Mouse (Mus musculus) left cerebral cortex, adult 9 months (tissue): Measurements from ENCODE around the gene Dclk2.
A peak's percentile ranks its signal among the peaks of the same experiment; 100 is the strongest.

ENCODE experiments used
- DNase-seq, 2 experiments: peaks; one replicate each; pipeline ENCODE4 v3.0.0; 2022; ENCODE audit warnings: low spot score in 2 of 2

Gene Dclk2

DNA sequence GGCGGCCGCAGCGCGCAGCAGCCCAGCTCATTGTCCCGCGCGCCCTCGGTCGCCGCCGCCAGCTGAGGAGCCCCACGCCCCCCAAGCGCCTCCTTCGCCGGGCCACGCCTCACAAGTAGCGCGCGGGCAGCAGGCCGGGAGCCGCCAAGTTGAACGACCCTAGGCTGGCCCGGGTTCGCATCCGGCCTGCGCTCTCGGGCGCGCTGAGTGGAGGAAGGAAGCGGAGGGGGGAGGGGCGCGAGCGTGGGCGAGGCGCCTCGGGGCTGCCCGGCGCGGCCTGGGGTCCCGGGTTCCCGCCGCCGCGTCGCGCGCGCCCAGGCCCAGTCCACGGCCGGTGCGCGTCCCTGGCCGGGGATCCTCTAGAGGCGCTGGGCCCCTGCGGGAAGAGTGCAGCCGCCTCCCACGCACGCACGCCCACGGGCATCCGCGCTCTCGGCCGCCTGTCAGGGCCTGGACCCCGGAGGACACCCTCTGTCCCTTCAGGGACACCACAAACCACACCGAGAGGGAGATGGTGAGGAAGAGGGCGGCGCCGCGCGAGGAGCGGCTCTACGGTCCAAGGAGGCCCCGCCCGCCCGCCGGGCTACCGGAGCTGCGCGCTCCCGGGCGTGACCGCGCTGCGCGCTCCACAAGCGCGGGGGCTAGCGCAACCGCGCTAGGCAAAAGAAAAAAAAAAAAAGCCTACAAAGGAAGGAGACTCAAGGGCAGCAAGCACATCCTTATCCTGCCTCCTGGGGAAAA is at the start of gene Dclk2:
Gene Dclk2 (minus strand): TSS at position 510 of the 741 bp plus-strand sequence.
- peak; percentile 50 to 77 for DNase-seq

DNA sequence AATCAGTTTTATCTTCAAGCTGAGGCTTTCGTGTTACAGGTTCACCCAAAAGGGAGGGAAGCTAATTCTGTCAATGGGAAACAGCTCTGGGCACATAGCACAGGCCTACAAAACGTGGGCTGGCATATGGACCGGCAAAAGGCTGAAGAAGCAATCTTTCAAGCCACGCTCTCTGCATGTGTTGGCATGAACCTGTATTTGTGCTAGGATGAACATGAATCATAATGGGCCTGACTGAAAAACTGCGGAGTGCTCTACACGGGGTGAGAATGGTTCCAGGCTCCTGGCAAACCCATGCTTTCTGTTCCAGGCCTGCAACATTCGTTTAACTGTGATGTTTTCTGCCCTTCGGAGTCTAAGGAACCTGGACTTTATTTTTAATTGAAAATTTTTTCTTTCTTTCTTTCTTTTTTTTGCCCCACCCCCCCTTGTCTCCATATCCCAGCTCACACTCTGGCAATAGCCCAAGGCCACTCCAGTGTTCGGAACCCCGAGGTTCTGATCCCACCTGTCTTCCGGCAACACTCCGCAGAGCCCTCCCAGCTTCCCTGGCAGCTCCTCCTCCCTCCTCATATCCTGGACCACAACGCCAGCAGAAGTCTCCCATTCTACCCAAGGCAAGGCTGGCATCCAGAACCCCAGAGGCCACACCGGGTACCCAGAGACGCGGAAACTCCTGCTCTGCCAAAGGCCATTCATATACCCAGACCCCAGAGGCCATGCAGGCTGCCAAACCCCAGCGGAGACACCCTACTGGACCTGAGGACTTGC is 42.2 kb upstream of the Dclk2 start:
- DNase-seq, result no peak

DNA sequence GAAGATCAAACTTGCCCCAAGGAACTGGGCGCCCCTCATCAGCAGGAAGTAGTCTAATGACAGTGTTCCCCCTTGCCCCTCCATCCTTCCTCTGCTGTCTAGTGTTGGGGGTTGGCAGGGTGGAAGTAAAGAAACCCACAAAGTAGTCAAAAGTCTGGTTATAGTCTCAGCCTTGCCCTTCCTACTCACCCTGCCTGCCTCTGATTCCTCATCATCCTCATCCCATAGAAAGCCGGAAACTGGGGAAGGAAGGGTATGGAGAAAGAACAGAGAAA is 40.7 kb upstream of the Dclk2 start:
- no peak for DNase-seq

DNA sequence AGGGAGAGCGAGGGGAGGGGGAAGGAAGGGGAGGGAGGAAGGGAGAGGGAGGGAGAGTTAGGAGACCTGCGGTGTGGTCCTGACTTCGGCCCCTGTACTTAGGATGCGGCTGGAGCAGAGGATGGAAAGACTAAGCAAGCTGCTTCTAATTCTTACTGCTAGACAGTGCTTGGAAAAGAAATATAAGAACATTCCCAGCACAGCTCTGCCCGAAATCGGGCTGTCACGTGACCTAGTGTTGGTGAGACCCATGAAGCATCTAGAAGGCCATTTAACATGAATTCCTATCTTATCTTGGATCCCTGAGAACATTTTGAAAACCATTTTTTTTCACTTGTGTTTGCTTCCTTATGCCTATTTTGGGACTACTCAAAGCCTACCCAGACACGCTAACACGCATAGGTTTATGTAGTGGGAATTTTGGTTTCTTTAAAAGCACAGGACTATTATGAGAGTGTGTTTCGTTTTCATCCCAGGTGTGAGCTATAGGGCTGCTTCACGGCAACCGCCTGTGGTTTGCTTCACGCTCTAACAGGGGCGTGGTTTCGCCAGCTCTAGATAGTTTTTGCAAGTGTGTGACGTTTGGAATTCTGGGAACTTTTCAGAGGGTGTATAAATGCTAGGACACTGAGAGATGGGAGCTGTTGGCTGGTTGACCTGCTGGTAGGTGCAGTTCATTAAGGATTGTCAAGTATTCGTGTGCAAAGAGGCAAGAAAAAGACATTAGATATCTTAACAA is 40.2 kb upstream of the Dclk2 start:
- no peak for DNase-seq

DNA sequence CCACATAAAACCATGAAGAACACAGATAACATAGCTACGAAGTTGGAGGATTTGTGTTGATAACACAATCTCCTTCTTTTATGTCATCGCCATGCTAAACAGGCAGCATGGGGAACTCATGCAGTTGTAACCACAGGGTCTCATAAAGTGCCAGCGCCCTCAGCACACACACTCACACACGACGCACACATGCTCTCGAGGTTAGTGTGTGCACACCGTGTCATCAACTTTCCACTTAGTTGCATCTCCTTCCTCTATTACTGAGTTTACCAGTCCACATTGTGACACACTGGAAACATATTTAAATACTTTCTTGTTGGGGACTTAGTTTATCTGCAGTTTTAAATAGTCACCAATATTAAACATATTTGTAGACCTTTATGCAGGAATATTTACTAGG is 38.4 kb upstream of the Dclk2 start:
- DNase-seq, result no peak

DNA sequence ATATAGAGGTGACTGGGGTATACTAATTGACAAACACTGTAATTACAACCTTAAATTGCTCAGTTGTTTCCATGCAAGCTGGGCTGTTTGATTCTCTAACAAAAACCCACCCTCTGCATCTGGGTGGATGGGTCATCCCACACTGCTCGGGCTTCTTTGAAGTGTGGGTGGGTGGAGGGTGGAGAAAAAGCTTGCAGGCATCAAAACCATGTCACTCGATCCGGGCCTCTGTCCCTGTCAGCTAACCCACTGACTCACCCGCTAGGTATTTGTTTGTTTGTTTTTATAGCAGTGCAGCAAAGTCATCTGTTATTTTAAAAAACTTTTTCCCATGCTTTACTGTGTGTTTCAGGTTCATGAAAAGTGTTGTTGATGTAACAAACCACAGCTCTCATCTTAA is 34.7 kb upstream of the Dclk2 start:
- DNase-seq, result peak in 1 of 2 experiments; percentile 15

DNA sequence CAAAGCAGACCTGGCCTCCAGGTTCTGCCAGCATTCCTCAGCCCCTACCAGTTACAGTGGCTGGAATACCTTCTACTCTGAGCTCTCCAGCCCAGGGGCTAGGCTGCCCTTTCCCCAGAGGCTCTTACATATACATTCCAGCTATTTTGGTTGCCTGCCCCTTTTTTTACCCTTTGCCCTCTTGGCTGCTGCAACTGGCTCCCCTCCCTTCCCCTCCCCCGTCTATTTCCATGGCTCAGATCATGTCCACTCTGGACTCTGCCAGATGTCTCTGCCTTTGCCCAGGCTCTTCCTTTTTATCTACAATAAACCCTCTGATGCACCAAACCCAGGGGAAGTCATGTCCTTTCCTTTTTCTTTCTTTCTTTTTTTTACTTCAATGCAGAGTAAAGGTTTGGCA is 33.9 kb upstream of the Dclk2 start:
- no peak for DNase-seq

DNA sequence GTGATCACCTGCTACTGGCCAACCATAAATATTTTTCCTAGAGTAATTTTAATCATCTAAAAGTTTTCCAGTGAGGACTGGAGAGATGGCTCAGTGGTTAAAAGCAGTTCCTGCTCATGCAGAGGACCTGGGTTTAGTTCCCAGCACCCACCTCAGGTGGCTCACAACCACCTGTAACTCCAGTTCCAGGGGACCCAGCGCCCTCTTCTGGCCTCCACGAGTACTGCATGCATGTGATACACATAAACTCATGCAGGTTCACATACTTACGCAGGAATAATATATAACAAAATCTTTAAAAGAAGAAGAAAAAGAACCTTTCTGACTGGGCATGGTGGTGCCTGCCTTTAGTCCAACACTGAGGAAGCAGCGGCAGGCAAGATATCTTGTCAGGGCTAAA is 33.2 kb upstream of the Dclk2 start:
- DNase-seq, result no peak

DNA sequence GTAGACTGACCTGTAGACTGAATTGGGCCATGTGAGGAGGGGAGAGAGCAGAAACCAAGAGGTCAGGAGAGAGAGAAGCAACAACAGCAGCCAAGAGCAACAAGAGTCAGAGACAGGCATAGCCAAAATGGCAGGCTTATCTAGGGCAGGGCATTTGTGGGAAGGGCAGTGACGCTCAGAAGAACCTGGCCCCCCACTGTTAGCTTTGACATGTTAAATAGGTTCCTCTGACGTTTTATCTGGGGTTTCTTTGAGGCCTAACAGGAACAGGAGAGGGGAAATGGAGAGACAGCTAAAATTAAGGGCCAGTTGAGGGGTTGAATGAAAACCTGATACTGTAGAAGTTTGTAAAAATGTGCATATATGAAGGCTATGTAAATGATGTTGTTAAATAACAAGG is 30.0 kb upstream of the Dclk2 start:
- DNase-seq, result no peak

DNA sequence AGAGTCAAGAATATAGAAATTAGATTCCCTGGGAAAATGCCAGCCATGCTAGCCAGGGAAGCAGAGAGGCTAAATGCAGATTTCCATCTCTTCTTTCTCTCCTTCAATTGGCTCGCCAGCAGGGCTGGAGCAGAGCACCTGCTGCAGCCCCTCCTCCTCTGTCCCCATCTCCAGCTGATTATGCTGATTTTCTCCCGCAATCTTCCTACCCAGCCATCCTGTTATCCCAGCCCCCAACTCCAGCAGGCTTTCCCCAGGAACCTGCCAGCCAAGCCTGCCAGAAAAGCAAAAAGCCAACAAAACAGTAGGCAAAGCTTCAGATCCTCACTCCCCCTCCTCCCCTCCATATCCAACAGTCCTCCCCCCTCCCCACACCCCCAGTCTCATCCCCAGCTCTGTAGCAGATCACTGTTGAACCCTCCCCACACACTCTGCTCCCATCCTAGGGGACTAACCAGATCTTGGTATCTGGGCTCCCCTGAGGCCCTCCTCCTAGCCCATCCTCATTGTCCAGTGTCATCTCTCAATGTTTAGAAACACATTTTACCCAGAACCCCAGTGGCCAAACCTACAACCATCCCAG is 15.7 kb upstream of the Dclk2 start:
- DNase-seq, result peak in 1 of 2 experiments; percentile 34

DNA sequence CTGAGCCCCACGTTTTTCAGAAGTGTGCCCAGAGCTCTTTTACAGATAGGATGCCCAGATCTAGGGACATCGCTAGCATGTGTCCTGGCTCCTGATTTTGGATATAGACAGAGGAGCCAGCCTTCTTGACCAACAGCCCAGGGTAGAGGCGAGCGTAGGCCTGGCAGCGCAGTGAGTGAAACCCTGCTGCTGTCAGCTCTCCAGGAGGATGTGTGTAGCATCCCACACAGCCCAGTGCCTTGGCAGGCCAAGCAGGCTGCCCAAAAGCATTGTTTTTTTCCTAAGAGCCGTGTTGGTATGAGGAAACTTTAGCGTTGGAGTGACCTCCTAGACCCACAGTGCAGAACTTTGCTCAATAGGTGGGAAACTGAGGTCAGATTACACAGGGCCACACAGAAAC is 12.8 kb upstream of the Dclk2 start:
- DNase-seq, result no peak

DNA sequence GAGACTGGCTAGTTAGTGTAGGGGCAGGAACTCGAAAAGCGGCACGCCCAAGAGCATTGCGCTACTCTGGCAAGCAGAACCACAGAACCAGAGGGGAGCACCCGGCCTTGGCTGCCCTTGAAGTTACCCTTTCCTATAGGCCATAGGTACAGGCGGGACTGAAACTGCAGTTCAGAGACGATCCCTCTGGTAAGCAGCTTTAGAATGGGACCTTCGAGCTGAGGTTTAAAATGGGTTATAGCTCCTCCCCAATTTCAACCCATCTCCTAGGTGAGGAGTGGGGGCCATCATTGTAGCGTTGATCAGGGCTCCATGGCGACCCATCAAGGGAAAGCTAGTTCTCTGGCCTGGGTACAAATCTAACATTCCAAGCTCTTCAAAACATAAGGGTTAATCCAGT is 3.0 kb upstream of the Dclk2 start:
- DNase-seq, result no peak

DNA sequence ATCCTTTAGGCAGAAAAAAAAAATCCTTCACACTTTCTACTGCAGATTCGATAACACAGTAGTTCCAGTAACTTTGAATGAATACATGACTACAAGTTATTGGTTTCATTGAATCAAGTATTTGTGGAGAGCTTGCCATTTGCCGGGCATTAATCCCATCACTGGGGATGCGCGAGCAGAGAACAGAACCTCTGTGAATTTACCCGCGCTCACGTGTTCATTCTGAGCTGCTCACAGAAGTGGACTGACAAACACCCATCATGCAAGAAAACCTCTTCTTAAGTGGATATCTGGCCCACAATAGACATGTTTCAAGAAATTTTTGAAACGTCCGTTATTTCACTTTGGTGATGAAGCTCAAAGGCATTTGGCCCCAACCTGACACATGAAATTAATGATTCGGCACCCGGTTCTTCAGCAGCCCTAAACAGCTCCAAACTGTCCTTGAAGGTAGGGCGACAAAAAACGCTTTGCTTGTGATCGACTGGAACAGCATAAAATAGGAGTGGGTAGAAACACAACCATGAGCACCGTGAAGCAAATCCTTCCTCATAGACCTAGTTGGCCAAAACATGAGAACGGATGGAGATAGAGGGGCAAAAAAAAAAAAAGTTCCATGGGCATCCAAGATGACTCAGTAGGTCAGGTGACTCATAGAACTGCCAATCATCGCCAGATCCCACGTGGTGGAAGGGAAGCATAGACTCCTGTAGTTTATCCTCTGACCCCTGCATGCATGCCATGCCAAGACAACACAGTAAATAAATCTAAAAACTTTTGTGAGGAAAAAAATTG is 726 bp upstream of the Dclk2 start:
- DNase-seq, result peak in 1 of 2 experiments; percentile 15

DNA sequence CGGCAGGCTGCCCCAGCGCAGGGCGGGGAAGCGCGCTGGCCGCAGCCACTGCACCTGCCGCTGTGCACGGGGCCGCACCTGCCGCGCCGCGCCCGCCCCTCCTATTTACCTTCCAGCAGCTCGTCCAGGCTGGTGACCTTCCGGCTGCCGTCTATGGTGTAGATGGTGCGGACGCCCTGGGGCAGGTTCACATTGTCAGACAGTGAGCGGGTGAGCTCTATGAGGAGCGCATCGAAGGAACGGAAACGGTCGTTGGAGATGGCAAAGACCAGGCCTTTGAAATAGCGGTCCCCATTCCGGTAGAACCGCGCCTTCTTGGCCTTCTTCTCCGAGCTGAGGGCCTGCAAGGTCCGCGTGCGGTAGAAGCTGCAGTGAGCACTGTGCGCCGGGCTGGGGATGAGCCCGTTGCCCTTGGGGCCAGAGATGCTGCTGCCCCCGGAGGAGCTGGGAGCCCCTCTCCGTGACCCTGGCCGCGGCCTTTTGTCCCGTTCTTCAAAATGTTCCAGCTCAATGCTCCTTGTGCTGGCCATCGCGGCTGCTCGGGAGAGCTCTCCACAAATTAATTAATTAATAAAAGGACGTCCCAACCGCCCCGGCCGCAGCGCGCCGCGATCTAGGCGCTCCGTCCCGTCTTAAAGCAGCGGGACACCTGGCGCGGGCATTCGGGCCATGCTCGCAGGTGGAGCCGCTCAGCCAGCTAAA is 860 bp downstream of the Dclk2 start:
- peak in 1 of 2 experiments; percentile 22 for DNase-seq

DNA sequence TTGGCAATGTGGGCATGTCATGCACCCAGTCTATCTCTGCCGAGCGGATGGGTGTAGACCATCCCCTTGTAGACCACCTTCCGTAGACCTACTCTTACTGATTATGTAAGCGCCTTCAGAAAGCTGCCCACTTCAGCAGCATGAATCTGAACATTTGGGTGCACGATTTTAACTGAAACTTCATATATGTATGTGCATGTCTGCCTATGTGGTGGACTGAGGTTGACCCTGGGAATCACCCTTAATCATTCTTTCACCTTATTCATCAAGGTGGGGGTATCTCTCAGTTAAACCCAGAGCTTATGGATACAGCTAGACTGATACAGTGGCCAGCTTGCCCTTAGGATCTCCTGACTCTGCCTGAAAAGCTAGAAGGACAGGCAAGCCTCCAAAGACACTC is 3.6 kb downstream of the Dclk2 start:
- DNase-seq, result no peak

DNA sequence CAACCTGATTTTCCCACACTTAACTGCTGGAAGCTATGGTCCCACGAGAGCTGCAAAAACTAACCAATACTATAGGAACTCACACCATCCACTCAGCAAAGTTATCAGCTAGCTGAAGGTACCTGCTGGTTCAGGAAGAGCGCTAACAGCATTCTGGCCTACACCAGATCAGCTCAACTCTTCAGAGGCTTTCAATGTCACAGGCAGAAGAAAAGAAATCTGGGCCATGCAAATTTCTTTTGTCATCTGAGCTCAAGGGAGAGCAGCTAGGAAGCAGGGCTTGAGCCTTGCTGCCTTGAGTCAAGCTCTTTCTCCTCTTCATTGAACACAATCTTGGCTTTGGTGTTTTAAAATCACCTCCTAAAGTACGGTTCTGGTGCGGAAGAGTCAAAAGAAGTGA is 4.0 kb downstream of the Dclk2 start:
- no peak for DNase-seq

DNA sequence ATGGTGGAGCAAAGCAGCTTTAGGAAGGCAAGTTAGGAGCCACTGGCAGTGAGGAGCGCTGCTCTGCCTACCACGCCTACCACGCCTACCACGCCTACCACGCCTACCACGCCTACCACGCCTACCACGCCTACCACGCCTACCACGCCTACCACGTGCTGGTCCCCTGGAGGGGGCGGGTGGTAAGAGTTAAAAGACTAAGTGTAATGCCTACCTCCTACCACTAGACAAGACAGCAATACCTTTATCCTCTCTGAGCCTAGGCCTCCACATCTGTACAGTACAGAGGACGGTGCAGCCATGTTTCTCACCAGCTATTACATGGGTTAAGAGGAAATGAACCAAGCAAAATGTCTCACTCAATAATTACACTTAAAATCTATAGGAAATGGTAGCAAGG is 5.4 kb downstream of the Dclk2 start:
- no peak for DNase-seq

DNA sequence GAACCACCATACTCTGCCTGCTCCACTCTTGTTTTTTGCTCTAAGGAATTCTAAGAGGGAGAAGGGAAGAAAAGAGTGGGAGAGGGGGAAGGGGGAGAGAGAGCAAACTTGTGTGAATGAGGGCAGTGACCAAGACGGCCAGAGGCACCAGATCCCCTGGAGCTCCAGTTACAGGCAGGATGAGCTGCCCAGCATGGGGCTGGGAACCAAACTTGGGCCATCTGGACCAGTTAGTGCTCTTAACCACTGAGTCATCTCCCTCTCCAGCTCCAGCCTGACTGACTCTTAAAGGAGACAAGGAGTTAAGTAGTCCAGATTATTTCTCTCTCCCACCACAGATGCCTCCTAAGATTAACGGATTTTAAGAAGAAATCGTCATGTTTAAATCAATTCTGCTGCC is 6.3 kb downstream of the Dclk2 start:
- no peak for DNase-seq

DNA sequence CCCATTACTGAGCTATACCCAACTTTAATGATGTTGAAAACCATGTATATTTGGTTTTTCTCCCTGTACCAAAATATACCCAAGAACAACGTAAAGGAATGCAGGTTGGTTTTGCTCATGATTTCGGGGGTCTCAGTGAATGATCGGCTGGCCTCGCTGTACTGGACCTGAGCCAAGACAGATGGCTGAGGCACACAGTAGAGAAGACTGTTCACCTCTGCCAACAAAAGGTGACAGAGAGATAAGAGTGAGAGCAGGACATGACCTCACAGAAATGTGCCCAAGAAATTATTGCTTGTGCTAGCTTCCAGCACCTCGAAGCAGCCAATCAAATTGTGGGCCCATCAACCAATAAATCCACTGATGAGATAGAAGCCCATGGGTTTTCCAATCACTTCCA is 22.3 kb downstream of the Dclk2 start:
- DNase-seq, result no peak

DNA sequence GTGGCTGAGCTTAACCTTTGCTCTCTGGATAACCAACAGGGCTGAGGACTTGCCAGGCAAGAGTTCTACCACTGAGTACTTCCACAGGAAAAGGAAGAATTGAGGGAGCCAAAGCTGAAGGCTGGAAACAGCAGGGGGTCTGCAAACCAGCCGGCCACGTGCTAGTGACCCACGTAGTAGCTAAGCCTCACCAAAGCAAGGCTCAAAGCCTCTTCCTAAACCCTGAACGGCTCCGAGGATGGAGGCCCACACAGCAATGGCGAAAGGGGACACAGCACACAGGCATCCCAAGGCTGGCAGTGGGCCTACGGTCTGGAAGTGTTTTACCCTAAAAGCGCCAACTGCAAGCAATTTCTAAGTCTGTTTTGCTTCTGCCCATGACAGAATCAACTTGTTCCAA is 23.1 kb downstream of the Dclk2 start:
- no peak for DNase-seq

DNA sequence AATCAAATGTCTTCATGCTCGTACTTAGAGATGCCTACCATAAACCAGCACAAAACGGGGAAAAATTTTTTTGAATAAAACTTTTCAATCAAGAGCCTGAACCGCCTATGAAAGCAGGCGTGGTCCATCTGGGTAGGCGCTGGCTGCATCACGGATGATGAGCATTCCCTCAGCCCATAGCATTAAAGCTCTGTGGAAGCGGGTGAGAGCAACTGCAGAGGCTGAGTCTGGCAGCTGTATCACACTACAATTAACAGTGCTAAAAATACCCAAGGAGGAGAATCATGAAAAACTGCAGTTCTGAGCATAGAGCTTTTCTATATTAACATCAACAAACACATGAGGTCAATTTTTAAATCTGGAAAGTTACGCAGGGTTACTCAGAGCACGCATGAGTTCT is 23.6 kb downstream of the Dclk2 start:
- DNase-seq, result peak in 1 of 2 experiments; percentile 41
